Mouse (Mus musculus): ENCODE results near the gene Phf1.

Gene Phf1

GRCm38 (mm10) chr17:26933885-26934827 lies 1.3 kb downstream of the Phf1 start:
- DNase-seq, result peak in 1 of 2 experiments; percentile 17

- DNase-seq, result no peak
Observed at GRCm38 (mm10) chr17:26935027-26935426, 2.2 kb downstream of the Phf1 start.

GRCm38 (mm10) chr17:26936453-26936852 lies 3.6 kb downstream of the Phf1 start:
- no peak for DNase-seq

- no peak for DNase-seq
Observed at GRCm38 (mm10) chr17:26936921-26937695, 4.3 kb downstream of the Phf1 start.

- DNase-seq, result no peak
Observed at GRCm38 (mm10) chr17:26937883-26938695, 5.2 kb downstream of the Phf1 start.

GRCm38 (mm10) chr17:26938731-26939130 lies 5.9 kb downstream of the Phf1 start:
- peak; percentile 45 to 55 for DNase-seq

GRCm38 (mm10) chr17:26939178-26939972 lies 6.5 kb downstream of the Phf1 start, which contains the start of gene Cuta:
TSS of gene Cuta (minus strand) at chr17:26939569.
- DNase-seq, result peak; percentile 100

GRCm38 (mm10) chr17:26939973-26940300 lies 7.1 kb downstream of the Phf1 start:
- DNase-seq, result no peak

- DNase-seq, result peak; percentile 66 to 77
Observed at GRCm38 (mm10) chr17:26941031-26941789, 8.4 kb downstream of the Phf1 start, which contains the start of gene Syngap1. TSS of gene Syngap1 (plus strand) at chr17:26941253.

- DNase-seq, result no peak
Observed at GRCm38 (mm10) chr17:26941841-26942570, 9.2 kb downstream of the Phf1 start.

- DNase-seq, result no peak
Observed at GRCm38 (mm10) chr17:26945824-26946495, 13.1 kb downstream of the Phf1 start.

- DNase-seq, result peak; percentile 88 to 91
Observed at GRCm38 (mm10) chr17:26946567-26946966, 13.7 kb downstream of the Phf1 start.

- no peak for DNase-seq
Observed at GRCm38 (mm10) chr17:26947231-26948100, 14.6 kb downstream of the Phf1 start.

GRCm38 (mm10) chr17:26948316-26949050 lies 15.6 kb downstream of the Phf1 start:
- peak; percentile 56 to 69 for DNase-seq

- no peak for DNase-seq
Observed at GRCm38 (mm10) chr17:26949051-26949577, 16.3 kb downstream of the Phf1 start.

- no peak for DNase-seq
Observed at GRCm38 (mm10) chr17:26949866-26950265, 17.0 kb downstream of the Phf1 start.

GRCm38 (mm10) chr17:26950560-26951288 lies 17.9 kb downstream of the Phf1 start:
- DNase-seq, result peak in 1 of 2 experiments; percentile 3
